Mouse (Mus musculus) limb, embryonic 14.5 days (tissue): ENCODE results near the gene Rnf207. TPM values are rescaled to one million over a fixed set of nuclear protein-coding genes. Genes with fewer than 3 reads are reported as not detected.

Experiments used
- ATAC-seq: fragments of 200-750 bp; cut with Nextera tagmentation; 2 replicates; pipeline ENCODE4 v1.8.0; 2017; ENCODE audit warnings: low read depth, moderate number of reproducible peaks, moderate TSS enrichment; ENCODE audit not compliant: low FRiP score
- DNase-seq: peaks from one replicate; pipeline ENCODE4 v3.0.0-alpha.2; 2015; ENCODE audit warnings: low spot score
- H3K27ac ChIP-seq: fragments of 300-500 bp; sonication (generic); replicated peaks from 2 replicates; pipeline ENCODE4 v1.5.1; 2014; ENCODE audit warnings: low read depth, mild to moderate bottlenecking, low read length, moderate library complexity, mixed read lengths
- H3K27me3 ChIP-seq: fragments of 300-500 bp; sonication (generic); 2 replicates; pipeline ENCODE4 v1.6.1; 2014; ENCODE audit warnings: low read length, mixed read lengths; ENCODE audit not compliant: control insufficient read depth, insufficient read depth
- H3K36me3 ChIP-seq: fragments of 300-500 bp; sonication (generic); 2 replicates; pipeline ENCODE4 v1.6.1; 2014; ENCODE audit warnings: mild to moderate bottlenecking, low read length, moderate library complexity, mixed read lengths; ENCODE audit not compliant: control insufficient read depth, insufficient read depth
- H3K4me1 ChIP-seq: fragments of 300-500 bp; sonication (generic); 2 replicates; pipeline ENCODE4 v1.6.1; 2014; ENCODE audit warnings: antibody characterized with exemption, low read length, mixed read lengths; ENCODE audit not compliant: control insufficient read depth, insufficient read depth
- H3K4me2 ChIP-seq: fragments of 300-500 bp; sonication (generic); replicated peaks from 2 replicates; pipeline ENCODE4 v1.6.1; 2014; ENCODE audit warnings: low read depth, mild to moderate bottlenecking, low read length, moderate library complexity; ENCODE audit not compliant: severe bottlenecking
- H3K4me3 ChIP-seq: fragments of 300-500 bp; sonication (generic); replicated peaks from 2 replicates; pipeline ENCODE4 v1.5.1; 2014; ENCODE audit warnings: low read length
- H3K9ac ChIP-seq: fragments of 300-500 bp; sonication (generic); 2 replicates; pipeline ENCODE4 v1.6.1; 2014; ENCODE audit warnings: mild to moderate bottlenecking, low read depth, low read length, moderate library complexity; ENCODE audit not compliant: severe bottlenecking
- H3K9me3 ChIP-seq: fragments of 300-500 bp; sonication (generic); 2 replicates; pipeline ENCODE4 v1.6.1; 2016; ENCODE audit warnings: low read length; ENCODE audit not compliant: control insufficient read depth
- POLR2A ChIP-seq: fragments of 200-500 bp; IDR thresholded peaks from 2 replicates; pipeline ENCODE4 v1.8.0; 2012; ENCODE audit warnings: inconsistent platforms, mild to moderate bottlenecking, moderate library complexity, borderline replicate concordance; ENCODE audit not compliant: insufficient read depth, insufficient read length; ENCODE audit errors: extremely low read depth
- WGBS: fragments of 180-500 bp; shearing (Covaris S2); extraction: QIAGEN DNeasy Blood & Tissue Kit; methylation state at CpG from one replicate; pipeline ENCODE4 v1.1.7; 2014; 5-methylcytosine and 5-hydroxymethylcytosine counted together
- polyA plus RNA-seq, 2 experiments: library from polyadenylated mRNA; depleted of rRNA in 1 of 2; stranded (reverse) in 1 of 2; unstranded in 1 of 2; fragments of >200 nt; fragmentation: Nextera tagmentation in 1 of 2; extraction: Ambion mirVana in 1 of 2; gene quantifications; 2 replicates each; pipeline versions ENCODE4 v1.2.1 to v1.2.3; 2012 to 2014

Rnf207 gene
- polyA plus RNA-seq, 2 experiments, result 0.50 to 0.92 TPM

- 2% methylated on average over 20 of the region's 20 CpGs for WGBS
- H3K27me3 ChIP-seq, result 0 out of 2 replicates have a peak, but pooled peaks cover 8% of the 10 kb centered on the region
- H3K4me1 ChIP-seq, result peaks cover 35% of the 10 kb centered on the region
- no peak for TF ChIP-seq POLR2A
- H3K4me3 ChIP-seq, result peak overlapping the region; percentile 71
- DNase-seq, result peak; percentile 58
- no peak; the same call in 1 of the 2 replicates for ATAC-seq
- no peak overlapping the region for H3K27ac ChIP-seq
- no peaks in the 10 kb centered on the region for H3K9me3 ChIP-seq
- peak overlapping the region; percentile 94 for H3K4me2 ChIP-seq
- peak overlapping the region; percentile 80 for H3K9ac ChIP-seq
- H3K36me3 ChIP-seq, result peaks cover under 1% of the 10 kb centered on the region; the same call in 1 of the 2 replicates
These were observed 44.1 kb downstream of the Rnf207 start for GRCm38 (mm10) chr4:152274681-152275131.

- Histone ChIP-seq H3K4me1 (peaks cover 35% of the 10 kb centered on the region), H3K36me3 (no peaks in the 10 kb centered on the region), H3K9ac (peak within 1 kb of the TSS; percentile 80), H3K4me2 (peak within 1 kb of the TSS; percentile 94), H3K27ac (peak within 1 kb of the TSS; percentile 77), H3K9me3 (no peaks in the 10 kb centered on the region), H3K27me3 (0 out of 2 replicates have a peak, but pooled peaks cover 8% of the 10 kb centered on the region), H3K4me3 (peak within 1 kb of the TSS; percentile 71)
- no peak for TF ChIP-seq POLR2A
- peak; percentile 60 for DNase-seq
- 2% methylated on average over 27 of the region's 48 CpGs for WGBS
- peak; percentile 74 for ATAC-seq
These were observed 45.1 kb downstream of the Rnf207 start, which contains the start of gene Gpr153 for GRCm38 (mm10) chr4:152273621-152274236. Gene Gpr153, plus strand, starts transcription at chr4:152274232.

GRCm38 (mm10) chr4:152273191-152273590, 45.6 kb downstream of the Rnf207 start:
- Histone ChIP-seq H3K4me2 (peak overlapping the region; percentile 94), H3K36me3 (no peaks in the 10 kb centered on the region), H3K27me3 (0 out of 2 replicates have a peak, but pooled peaks cover 8% of the 10 kb centered on the region), H3K27ac (peak overlapping the region; percentile 77), H3K4me1 (peaks cover 35% of the 10 kb centered on the region), H3K4me3 (peak overlapping the region; percentile 71; the same call in 1 of the 2 replicates), H3K9ac (peak overlapping the region; percentile 80; the same call in 1 of the 2 replicates), H3K9me3 (no peaks in the 10 kb centered on the region)
- DNase-seq (no peak), ATAC-seq (no peak)
- WGBS, result 34% methylated on average over 3 of the region's 3 CpGs
- no peak for TF ChIP-seq POLR2A

- peak overlapping the region; percentile 77 for H3K27ac ChIP-seq
- H3K9me3 ChIP-seq, result no peaks in the 10 kb centered on the region
- WGBS, result 11% methylated on average over 9 of the region's 9 CpGs
- H3K27me3 ChIP-seq, result 0 out of 2 replicates have a peak, but pooled peaks cover 8% of the 10 kb centered on the region
- no peak for TF ChIP-seq POLR2A
- H3K4me2 ChIP-seq, result 0 out of 2 replicates have a peak overlapping the region, but pooled peaks have one; percentile 17
- H3K4me3 ChIP-seq, result no peak overlapping the region
- H3K9ac ChIP-seq, result 0 out of 2 replicates have a peak overlapping the region, but pooled peaks have one; percentile 12
- H3K4me1 ChIP-seq, result peaks cover 35% of the 10 kb centered on the region
- H3K36me3 ChIP-seq, result no peaks in the 10 kb centered on the region
- DNase-seq, result peak; percentile 77
- ATAC-seq, result peak; percentile 21; the same call in 1 of the 2 replicates
These were observed 46.2 kb downstream of the Rnf207 start for GRCm38 (mm10) chr4:152272449-152273049.

- Histone ChIP-seq H3K27me3 (0 out of 2 replicates have a peak, but pooled peaks cover 8% of the 10 kb centered on the region), H3K9me3 (no peaks in the 10 kb centered on the region), H3K9ac (0 out of 2 replicates have a peak overlapping the region, but pooled peaks have one; percentile 25), H3K36me3 (no peaks in the 10 kb centered on the region), H3K4me2 (0 out of 2 replicates have a peak overlapping the region, but pooled peaks have one; percentile 17), H3K27ac (peak overlapping the region; percentile 77), H3K4me3 (no peak overlapping the region), H3K4me1 (peaks cover 35% of the 10 kb centered on the region)
- TF ChIP-seq POLR2A, result no peak
- ATAC-seq (no peak), DNase-seq (no peak)
- 45% methylated on average over 7 of the region's 7 CpGs for WGBS
These were observed 46.8 kb downstream of the Rnf207 start for GRCm38 (mm10) chr4:152272006-152272405.
